Mouse (Mus musculus): ENCODE measurements around the gene Upp2. TPM values are rescaled to one million over a fixed set of nuclear protein-coding genes. Genes with fewer than 3 reads are reported as not detected.

The Upp2 gene
- total RNA-seq, 2 experiments from 2014 or later = 2.4 to 2.9 TPM

GRCm38 (mm10) chr2:58663404-58664120 lies 96.5 kb downstream of the Upp2 start:
- no peak for DNase-seq
- intact Hi-C loops (cut with DNase I) = loop anchor here (10.0 kb wide), 1 partner anchor 639 kb away; no protein-coding TSS in a partner anchor

GRCm38 (mm10) chr2:58665081-58665814 lies 98.2 kb downstream of the Upp2 start:
- DNase-seq = peak; percentile 70 to 79
- intact Hi-C loops (cut with DNase I) = loop anchor here (1.0 to 10.0 kb wide), 5 partner anchors 78 to 640 kb away; partner anchors contain the start of genes Acvr1, Cytip and Upp2

- intact Hi-C loops (cut with DNase I) = loop anchor here (5.0 to 10.0 kb wide), 4 partner anchors 80 to 642 kb away; partner anchors contain the start of genes Acvr1, Cytip and Upp2
- DNase-seq = no peak
Measured at GRCm38 (mm10) chr2:58667298-58667697, 100.2 kb downstream of the Upp2 start.

GRCm38 (mm10) chr2:58667991-58668390 lies 100.9 kb downstream of the Upp2 start:
- intact Hi-C loops (cut with DNase I) = loop anchor here (2.0 to 10.0 kb wide), 5 partner anchors 81 to 643 kb away; partner anchors contain the start of genes Acvr1, Cytip, Ermn and Upp2
- DNase-seq = peak; percentile 69 to 79

GRCm38 (mm10) chr2:58669114-58669513 lies 102.0 kb downstream of the Upp2 start:
- no peak for DNase-seq
- intact Hi-C loops (cut with DNase I) = loop anchor here (2.0 to 10.0 kb wide), 5 partner anchors 82 to 644 kb away; partner anchors contain the start of genes Acvr1, Cytip, Ermn and Upp2

GRCm38 (mm10) chr2:58672520-58672919 lies 105.4 kb downstream of the Upp2 start:
- intact Hi-C loops (cut with DNase I) = no loop called here
- no peak for DNase-seq

- DNase-seq = no peak
- intact Hi-C loops (cut with DNase I) = loop anchor here (5.0 kb wide), 2 partner anchors 742 to 757 kb away; no protein-coding TSS in a partner anchor
Measured at GRCm38 (mm10) chr2:58679968-58680367, 112.9 kb downstream of the Upp2 start.

GRCm38 (mm10) chr2:58680794-58681193 lies 113.7 kb downstream of the Upp2 start:
- intact Hi-C loops (cut with DNase I) = loop anchor here (5.0 kb wide), 2 partner anchors 742 to 757 kb away; no protein-coding TSS in a partner anchor
- peak; percentile 70 to 82 for DNase-seq

GRCm38 (mm10) chr2:58681394-58681793 lies 114.3 kb downstream of the Upp2 start:
- intact Hi-C loops (cut with DNase I) = loop anchor here (5.0 kb wide), 2 partner anchors 741 to 756 kb away; no protein-coding TSS in a partner anchor
- DNase-seq = no peak

- DNase-seq = peak in 1 of 2 experiments; percentile 21
Measured at GRCm38 (mm10) chr2:58697501-58697900, 130.4 kb downstream of the Upp2 start.

GRCm38 (mm10) chr2:58699931-58700330 lies 132.8 kb downstream of the Upp2 start:
- peak; percentile 69 to 85 for DNase-seq
- intact Hi-C loops (cut with DNase I) = loop anchor here (2.0 to 5.0 kb wide), 2 partner anchors 462 to 739 kb away; partner anchors contain the start of genes Ccdc148 and Pkp4

More at GRCm38 (mm10) chr2:58697501-58697900, 130.4 kb downstream of the Upp2 start:
- intact Hi-C loops (cut with DNase I) = no loop called here

- no peak for DNase-seq
- intact Hi-C loops (cut with DNase I) = loop anchor here (2.0 to 5.0 kb wide), 2 partner anchors 462 to 738 kb away; partner anchors contain the start of genes Ccdc148 and Pkp4
Measured at GRCm38 (mm10) chr2:58700354-58700753, 133.3 kb downstream of the Upp2 start.

- no peak for DNase-seq
- intact Hi-C loops (cut with DNase I) = loop anchor here (2.0 to 5.0 kb wide), 2 partner anchors 461 to 737 kb away; partner anchors contain the start of genes Ccdc148 and Pkp4
Measured at GRCm38 (mm10) chr2:58701627-58702026, 134.5 kb downstream of the Upp2 start.

- DNase-seq = no peak
- intact Hi-C loops (cut with DNase I) = loop anchor here (5.0 kb wide), 1 partner anchor 459 kb away; the partner anchor contains the start of genes Ccdc148 and Pkp4
Measured at GRCm38 (mm10) chr2:58703226-58703625, 136.1 kb downstream of the Upp2 start.

GRCm38 (mm10) chr2:58703646-58704045 lies 136.5 kb downstream of the Upp2 start:
- intact Hi-C loops (cut with DNase I) = loop anchor here (5.0 kb wide), 1 partner anchor 459 kb away; the partner anchor contains the start of genes Ccdc148 and Pkp4
- DNase-seq = no peak

- intact Hi-C loops (cut with DNase I) = loop anchor here (5.0 kb wide), 1 partner anchor 458 kb away; the partner anchor contains the start of genes Ccdc148 and Pkp4
Measured at GRCm38 (mm10) chr2:58704576-58704975, 137.5 kb downstream of the Upp2 start.

GRCm38 (mm10) chr2:58707676-58708075 lies 140.6 kb downstream of the Upp2 start:
- intact Hi-C loops (cut with DNase I) = no loop called here
- no peak for DNase-seq

More at GRCm38 (mm10) chr2:58704576-58704975, 137.5 kb downstream of the Upp2 start:
- DNase-seq = no peak

- DNase-seq = no peak
- intact Hi-C loops (cut with DNase I) = no loop called here
Measured at GRCm38 (mm10) chr2:58710234-58710633, 143.1 kb downstream of the Upp2 start.

- DNase-seq = no peak
- intact Hi-C loops (cut with DNase I) = no loop called here
Measured at GRCm38 (mm10) chr2:58711049-58711448, 144.0 kb downstream of the Upp2 start.

- intact Hi-C loops (cut with DNase I) = no loop called here
- no peak for DNase-seq
Measured at GRCm38 (mm10) chr2:58711491-58711890, 144.4 kb downstream of the Upp2 start.

Data from heart, postnatal 14 days (tissue).